Mouse (Mus musculus): ENCODE results near the gene Knstrn. TPM values are rescaled to one million over a fixed set of nuclear protein-coding genes. Genes with fewer than 3 reads are reported as not detected.
A peak's percentile ranks its signal among the peaks of the same experiment; 100 is the strongest.

Knstrn gene
- polyA plus RNA-seq, 1 experiment from 2014 or later = 7.2 TPM

DNA sequence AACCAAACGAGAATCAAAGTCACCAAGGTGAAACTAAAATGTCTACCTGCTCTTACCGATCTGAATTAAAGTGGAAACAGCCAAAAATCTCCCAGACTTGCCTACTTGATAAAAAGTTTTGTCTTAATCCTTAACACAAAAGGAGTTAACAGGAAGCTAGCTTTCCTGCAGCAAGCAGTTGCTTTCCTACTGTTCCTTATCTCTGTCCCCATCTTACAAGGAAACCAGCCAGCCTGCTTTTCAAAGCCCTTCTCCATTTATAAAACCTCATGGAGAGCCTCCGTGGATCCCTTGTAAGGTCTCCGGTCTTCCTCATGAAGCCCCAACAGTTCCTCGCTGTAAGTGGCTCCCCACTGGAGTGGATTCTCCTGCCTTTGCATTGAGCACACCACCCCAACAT is 24.5 kb downstream of the Knstrn start:
- no peaks in the 10 kb centered on the region for H3K27me3 ChIP-seq (ENCODE audit: control insufficient read depth, insufficient read depth, low read length)
- no peak overlapping the region for H3K9ac ChIP-seq (replicated peaks; ENCODE audit: low read depth, low read length)
- H3K4me2 ChIP-seq (ENCODE audit: low read depth, low read length) = no peak overlapping the region
- H3K36me3 ChIP-seq (ENCODE audit: control insufficient read depth, insufficient read depth, low read length) = no peaks in the 10 kb centered on the region
- no peak overlapping the region for H3K4me3 ChIP-seq (ENCODE audit: low read depth, low read length)
- 56% methylated on average over 5 of the region's 5 CpGs for WGBS
- H3K4me1 ChIP-seq (ENCODE audit: control insufficient read depth, insufficient read depth, low read length) = no peaks in the 10 kb centered on the region
- H3K9me3 ChIP-seq (ENCODE audit: control insufficient read depth, low read length) = no peaks in the 10 kb centered on the region
- H3K27ac ChIP-seq (ENCODE audit: low read depth, low read length) = no peak overlapping the region
- ATAC-seq (ENCODE audit: low read depth) = no peak

DNA sequence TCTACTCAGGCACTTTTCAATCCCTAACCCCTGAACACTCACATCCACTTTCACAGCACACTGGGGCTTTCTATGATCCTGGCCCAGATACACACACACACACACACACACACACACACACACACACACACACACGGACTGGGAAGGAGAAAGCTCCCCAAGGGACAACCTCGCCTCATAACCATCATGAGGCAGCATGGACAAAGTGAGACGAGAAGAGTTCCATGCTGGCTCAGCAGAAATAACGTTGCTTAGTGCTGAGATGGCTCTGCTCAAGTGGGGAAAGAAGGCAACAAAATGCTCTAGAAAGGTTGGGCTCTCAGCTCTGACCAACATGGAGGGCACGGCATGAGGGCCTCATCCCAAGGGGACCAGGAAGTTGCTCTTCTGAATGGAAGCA is 27.4 kb downstream of the Knstrn start:
- Histone ChIP-seq H3K9ac (replicated peaks; ENCODE audit: low read depth, low read length) (no peak overlapping the region), H3K27me3 (ENCODE audit: control insufficient read depth, insufficient read depth, low read length) (no peaks in the 10 kb centered on the region), H3K4me3 (ENCODE audit: low read depth, low read length) (no peak overlapping the region), H3K27ac (ENCODE audit: low read depth, low read length) (no peak overlapping the region), H3K4me2 (ENCODE audit: low read depth, low read length) (no peak overlapping the region), H3K4me1 (ENCODE audit: control insufficient read depth, insufficient read depth, low read length) (no peaks in the 10 kb centered on the region), H3K36me3 (ENCODE audit: control insufficient read depth, insufficient read depth, low read length) (no peaks in the 10 kb centered on the region), H3K9me3 (ENCODE audit: control insufficient read depth, low read length) (no peaks in the 10 kb centered on the region)
- WGBS = 65% methylated on average over 5 of the region's 5 CpGs
- no peak for ATAC-seq (ENCODE audit: low read depth)

DNA sequence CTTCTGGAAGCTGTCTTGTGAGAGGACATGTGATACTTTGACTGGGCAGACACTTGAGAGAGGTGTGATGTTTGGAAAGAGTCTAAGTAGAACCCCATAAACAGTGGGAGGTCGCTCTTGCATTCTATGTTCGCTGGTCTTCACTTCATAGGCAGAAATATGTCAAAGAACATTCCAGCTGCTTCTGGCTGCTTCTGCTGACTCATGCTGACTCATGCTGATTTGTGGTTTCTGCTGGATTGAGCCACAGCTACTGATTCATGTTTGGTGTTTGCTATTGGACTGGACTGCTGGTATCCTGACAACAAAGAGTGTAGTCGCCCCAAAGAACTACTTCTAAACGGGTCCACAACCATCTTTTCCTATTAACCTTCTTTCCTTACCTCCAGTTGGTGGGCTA is 28.0 kb downstream of the Knstrn start:
- H3K4me3 ChIP-seq (ENCODE audit: low read depth, low read length) = no peak overlapping the region
- H3K9ac ChIP-seq (replicated peaks; ENCODE audit: low read depth, low read length) = no peak overlapping the region
- H3K27ac ChIP-seq (ENCODE audit: low read depth, low read length) = no peak overlapping the region
- H3K4me2 ChIP-seq (ENCODE audit: low read depth, low read length) = no peak overlapping the region
- no peaks in the 10 kb centered on the region for H3K27me3 ChIP-seq (ENCODE audit: control insufficient read depth, insufficient read depth, low read length)
- no peaks in the 10 kb centered on the region for H3K4me1 ChIP-seq (ENCODE audit: control insufficient read depth, insufficient read depth, low read length)
- no peaks in the 10 kb centered on the region for H3K36me3 ChIP-seq (ENCODE audit: control insufficient read depth, insufficient read depth, low read length)
- WGBS = 87% methylated on average over 4 of the region's 4 CpGs
- ATAC-seq (ENCODE audit: low read depth) = no peak
- no peaks in the 10 kb centered on the region for H3K9me3 ChIP-seq (ENCODE audit: control insufficient read depth, low read length)

DNA sequence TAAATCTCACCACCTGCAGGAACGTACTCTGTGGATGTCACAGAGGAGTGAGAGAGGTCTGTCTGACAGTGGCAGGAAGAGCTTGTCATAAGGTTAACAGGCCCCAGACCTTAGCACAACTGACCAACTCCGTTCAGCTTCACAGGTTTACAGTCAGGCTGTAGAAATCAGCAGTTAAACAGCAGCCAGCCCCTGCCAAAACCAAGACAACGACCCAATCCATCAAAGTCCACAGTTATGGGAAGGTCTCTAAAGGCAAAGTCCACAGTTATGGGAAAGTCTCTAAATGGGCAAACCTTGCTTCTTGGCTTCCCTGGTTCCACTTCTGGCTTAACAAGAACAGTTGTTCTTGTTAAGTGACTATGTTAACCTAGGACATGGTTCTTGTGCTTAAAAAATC is 30.6 kb downstream of the Knstrn start:
- no peak overlapping the region for H3K27ac ChIP-seq (ENCODE audit: low read depth, low read length)
- no peaks in the 10 kb centered on the region for H3K4me1 ChIP-seq (ENCODE audit: control insufficient read depth, insufficient read depth, low read length)
- WGBS = 80% methylated on average over 3 of the region's 3 CpGs
- H3K36me3 ChIP-seq (ENCODE audit: control insufficient read depth, insufficient read depth, low read length) = no peaks in the 10 kb centered on the region
- H3K4me2 ChIP-seq (ENCODE audit: low read depth, low read length) = no peak overlapping the region
- H3K9ac ChIP-seq (replicated peaks; ENCODE audit: low read depth, low read length) = no peak overlapping the region
- H3K4me3 ChIP-seq (ENCODE audit: low read depth, low read length) = no peak overlapping the region
- no peak for ATAC-seq (ENCODE audit: low read depth)
- H3K27me3 ChIP-seq (ENCODE audit: control insufficient read depth, insufficient read depth, low read length) = no peaks in the 10 kb centered on the region
- H3K9me3 ChIP-seq (ENCODE audit: control insufficient read depth, low read length) = no peaks in the 10 kb centered on the region

DNA sequence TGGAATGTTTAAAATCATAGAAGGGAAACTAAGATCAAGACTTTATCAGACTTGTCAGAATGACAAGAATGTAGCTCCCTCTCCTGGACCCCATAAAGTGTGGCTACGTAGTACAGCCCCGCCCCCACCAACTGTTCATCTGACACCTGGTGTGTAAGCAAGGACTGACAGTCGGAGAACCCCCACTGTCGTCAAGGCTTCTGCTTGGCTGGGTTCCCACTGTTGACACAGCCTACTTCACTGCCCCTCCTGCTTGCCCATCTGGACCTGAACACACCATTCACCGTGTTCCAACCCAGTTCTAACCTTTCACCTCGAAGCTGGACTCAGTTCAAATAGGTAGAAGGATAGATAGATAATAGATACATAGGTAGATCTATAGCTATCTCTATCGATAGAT is 32.4 kb downstream of the Knstrn start:
- H3K4me2 ChIP-seq (ENCODE audit: low read depth, low read length) = no peak overlapping the region
- H3K4me1 ChIP-seq (ENCODE audit: control insufficient read depth, insufficient read depth, low read length) = no peaks in the 10 kb centered on the region
- no peaks in the 10 kb centered on the region for H3K36me3 ChIP-seq (ENCODE audit: control insufficient read depth, insufficient read depth, low read length)
- WGBS = 59% methylated on average over 7 of the region's 7 CpGs
- no peak overlapping the region for H3K9ac ChIP-seq (replicated peaks; ENCODE audit: low read depth, low read length)
- H3K9me3 ChIP-seq (ENCODE audit: control insufficient read depth, low read length) = no peaks in the 10 kb centered on the region
- no peak for ATAC-seq (ENCODE audit: low read depth)
- no peak overlapping the region for H3K27ac ChIP-seq (ENCODE audit: low read depth, low read length)
- no peak overlapping the region for H3K4me3 ChIP-seq (ENCODE audit: low read depth, low read length)
- H3K27me3 ChIP-seq (ENCODE audit: control insufficient read depth, insufficient read depth, low read length) = no peaks in the 10 kb centered on the region

DNA sequence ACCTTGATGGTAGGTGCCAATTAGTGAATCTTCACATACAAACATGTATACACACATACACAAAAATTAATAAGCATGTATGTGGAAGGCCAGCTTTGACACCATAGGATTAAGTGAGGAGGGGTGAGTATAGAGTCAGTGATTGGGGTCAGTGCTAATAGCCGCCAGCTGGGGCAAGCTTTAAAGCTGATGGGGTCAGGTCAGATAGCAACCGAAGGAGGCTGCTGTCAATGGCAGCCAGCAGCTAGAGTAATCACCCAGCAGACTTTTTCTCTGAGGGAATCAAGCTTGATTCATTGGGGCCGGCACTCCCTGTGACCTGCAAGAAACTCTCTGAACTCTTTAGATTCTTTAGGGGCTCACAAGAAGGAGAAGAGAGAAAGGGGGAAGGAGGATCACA is 38.0 kb downstream of the Knstrn start:
- no peaks in the 10 kb centered on the region for H3K27me3 ChIP-seq (ENCODE audit: control insufficient read depth, insufficient read depth, low read length)
- H3K4me2 ChIP-seq (ENCODE audit: low read depth, low read length) = no peak overlapping the region
- H3K27ac ChIP-seq (ENCODE audit: low read depth, low read length) = no peak overlapping the region
- no peak for ATAC-seq (ENCODE audit: low read depth)
- no peak overlapping the region for H3K9ac ChIP-seq (replicated peaks; ENCODE audit: low read depth, low read length)
- H3K9me3 ChIP-seq (ENCODE audit: control insufficient read depth, low read length) = no peaks in the 10 kb centered on the region
- H3K4me3 ChIP-seq (ENCODE audit: low read depth, low read length) = no peak overlapping the region
- no peaks in the 10 kb centered on the region for H3K4me1 ChIP-seq (ENCODE audit: control insufficient read depth, insufficient read depth, low read length)
- H3K36me3 ChIP-seq (ENCODE audit: control insufficient read depth, insufficient read depth, low read length) = no peaks in the 10 kb centered on the region
- 22% methylated on average over 3 of the region's 3 CpGs for WGBS

DNA sequence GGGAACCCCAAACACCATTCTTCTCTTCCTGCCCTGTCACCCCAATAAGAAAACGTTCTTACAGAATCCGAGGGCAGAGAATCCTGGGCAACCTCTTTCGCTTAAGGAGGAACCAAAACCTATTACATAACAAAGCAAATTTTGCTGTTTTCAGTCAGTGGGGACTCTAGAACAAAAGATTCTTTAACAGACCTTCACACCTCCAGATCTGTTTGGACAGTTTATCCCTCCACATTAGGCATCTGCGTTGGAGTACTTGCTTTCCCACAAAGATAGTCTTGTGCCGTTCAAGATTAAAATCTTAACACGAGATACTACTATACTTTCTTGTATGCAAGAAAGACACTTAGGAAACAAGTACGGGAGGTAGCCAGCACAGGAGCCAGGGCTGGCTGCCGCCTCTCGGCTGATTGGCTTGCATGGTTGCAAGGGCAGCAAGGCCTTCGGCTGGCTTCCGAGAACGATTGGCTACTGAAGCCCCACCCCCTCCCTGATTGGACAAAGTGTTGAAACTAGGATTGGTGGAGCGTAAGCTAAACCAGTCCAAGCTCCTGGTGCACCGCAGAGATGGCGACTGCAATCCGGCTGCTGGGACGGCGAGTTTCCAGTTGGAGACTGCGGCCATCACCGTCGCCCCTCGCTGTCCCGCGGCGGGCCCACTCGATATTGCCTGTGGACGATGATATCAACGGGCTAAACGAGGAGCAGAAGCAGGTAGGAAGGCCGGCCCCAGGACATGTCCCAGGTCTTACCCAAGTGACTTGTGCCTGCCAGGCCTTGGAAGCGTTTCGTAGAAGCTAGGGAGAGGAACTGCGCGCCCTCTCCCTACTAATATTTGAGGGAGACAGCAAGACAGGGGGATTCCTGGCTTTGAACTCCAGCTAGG is 47.9 kb downstream of the Knstrn start, which contains the start of gene Ivd:
Ivd (plus strand) TSS at position 501 of the 886 bp plus-strand sequence.
- Histone ChIP-seq H3K9ac (replicated peaks; ENCODE audit: low read depth, low read length) (peak within 1 kb of the TSS; percentile 57), H3K4me2 (ENCODE audit: low read depth, low read length) (peak within 1 kb of the TSS; percentile 81), H3K4me1 (ENCODE audit: control insufficient read depth, insufficient read depth, low read length) (peaks cover 7% of the 10 kb centered on the region), H3K36me3 (ENCODE audit: control insufficient read depth, insufficient read depth, low read length) (no peaks in the 10 kb centered on the region), H3K27ac (ENCODE audit: low read depth, low read length) (peak within 1 kb of the TSS; percentile 73), H3K9me3 (ENCODE audit: control insufficient read depth, low read length) (no peaks in the 10 kb centered on the region), H3K4me3 (ENCODE audit: low read depth, low read length) (peak within 1 kb of the TSS; percentile 71), H3K27me3 (ENCODE audit: control insufficient read depth, insufficient read depth, low read length) (no peaks in the 10 kb centered on the region)
- peak; percentile 100 for ATAC-seq (ENCODE audit: low read depth)
- whole genome bisulfite sequencing = under 1% methylated on average over 34 of the region's 34 CpGs

DNA sequence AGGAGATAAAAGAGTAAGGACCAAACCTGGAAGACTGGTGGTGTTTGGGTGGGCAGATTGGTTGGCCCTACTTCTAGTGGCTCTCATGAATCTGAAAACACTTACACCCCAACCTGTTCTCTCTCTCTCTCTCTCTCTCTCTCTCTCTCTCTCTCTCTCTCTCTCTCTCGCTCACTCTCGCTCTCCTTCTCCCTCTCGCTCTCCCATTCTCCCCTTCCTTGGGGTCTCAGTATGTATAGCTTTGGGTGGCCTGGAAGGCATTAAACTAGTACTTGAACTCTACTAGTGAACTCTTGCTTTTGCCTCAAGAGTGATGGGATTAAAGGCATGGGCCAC is 48.5 kb downstream of the Knstrn start:
- Histone ChIP-seq H3K9ac (replicated peaks; ENCODE audit: low read depth, low read length) (peak overlapping the region; percentile 57), H3K27me3 (ENCODE audit: control insufficient read depth, insufficient read depth, low read length) (no peaks in the 10 kb centered on the region), H3K9me3 (ENCODE audit: control insufficient read depth, low read length) (no peaks in the 10 kb centered on the region), H3K4me3 (ENCODE audit: low read depth, low read length) (peak overlapping the region; percentile 71), H3K4me1 (ENCODE audit: control insufficient read depth, insufficient read depth, low read length) (peaks cover 7% of the 10 kb centered on the region), H3K4me2 (ENCODE audit: low read depth, low read length) (peak overlapping the region; percentile 81), H3K27ac (ENCODE audit: low read depth, low read length) (peak overlapping the region; percentile 73; the same call in 1 of the 2 replicates), H3K36me3 (ENCODE audit: control insufficient read depth, insufficient read depth, low read length) (no peaks in the 10 kb centered on the region)
- ATAC-seq (ENCODE audit: low read depth) = no peak
- 35% methylated on average over 3 of the region's 3 CpGs for WGBS

DNA sequence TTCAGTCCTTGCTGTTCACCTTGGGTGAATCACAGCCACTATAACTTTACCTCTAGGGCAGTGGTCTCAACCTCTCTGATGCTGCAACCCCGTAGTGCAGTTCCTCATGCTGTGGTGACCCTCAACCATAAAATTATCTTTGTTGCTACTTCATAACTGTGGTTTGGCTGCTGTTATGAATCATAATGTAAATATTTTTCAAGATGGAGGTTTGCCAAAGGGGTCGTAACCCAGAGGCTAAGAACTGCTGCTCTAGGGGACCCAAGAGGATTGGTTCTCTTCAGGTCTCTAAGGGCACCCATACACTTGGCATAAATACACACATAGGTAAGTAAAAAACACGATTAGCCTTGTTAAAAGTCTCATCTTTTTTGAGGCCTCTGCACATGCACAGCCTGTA is 56.8 kb downstream of the Knstrn start:
- Histone ChIP-seq H3K27ac (ENCODE audit: low read depth, low read length) (no peak overlapping the region), H3K4me1 (ENCODE audit: control insufficient read depth, insufficient read depth, low read length) (no peaks in the 10 kb centered on the region), H3K36me3 (ENCODE audit: control insufficient read depth, insufficient read depth, low read length) (no peaks in the 10 kb centered on the region; the same call in 1 of the 2 replicates), H3K4me2 (ENCODE audit: low read depth, low read length) (no peak overlapping the region), H3K27me3 (ENCODE audit: control insufficient read depth, insufficient read depth, low read length) (no peaks in the 10 kb centered on the region), H3K9me3 (ENCODE audit: control insufficient read depth, low read length) (no peaks in the 10 kb centered on the region), H3K9ac (replicated peaks; ENCODE audit: low read depth, low read length) (no peak overlapping the region), H3K4me3 (ENCODE audit: low read depth, low read length) (no peak overlapping the region)
- WGBS = 95% methylated on average over 3 of the region's 3 CpGs
- ATAC-seq (ENCODE audit: low read depth) = no peak

All from neural tube, embryonic 14.5 days (tissue).